Mouse (Mus musculus) small intestine, adult 2 months (tissue): Measurements from ENCODE around the gene Lig1.

Source experiments
- CTCF ChIP-seq: fragments of 200-500 bp; IDR thresholded peaks from 2 replicates; pipeline ENCODE4 v1.5.1; 2012; ENCODE audit warnings: low read depth, mild to moderate bottlenecking, control low read depth, inconsistent platforms, low read length, moderate library complexity, mixed read lengths; ENCODE audit not compliant: insufficient replicate concordance, insufficient read length; ENCODE audit errors: extremely low read depth
- POLR2A ChIP-seq: fragments of 200-500 bp; IDR thresholded peaks from 2 replicates; pipeline ENCODE4 v1.6.1; 2012; ENCODE audit warnings: low read depth, mild to moderate bottlenecking, control low read depth, inconsistent platforms, low read length, moderate library complexity

DNA sequence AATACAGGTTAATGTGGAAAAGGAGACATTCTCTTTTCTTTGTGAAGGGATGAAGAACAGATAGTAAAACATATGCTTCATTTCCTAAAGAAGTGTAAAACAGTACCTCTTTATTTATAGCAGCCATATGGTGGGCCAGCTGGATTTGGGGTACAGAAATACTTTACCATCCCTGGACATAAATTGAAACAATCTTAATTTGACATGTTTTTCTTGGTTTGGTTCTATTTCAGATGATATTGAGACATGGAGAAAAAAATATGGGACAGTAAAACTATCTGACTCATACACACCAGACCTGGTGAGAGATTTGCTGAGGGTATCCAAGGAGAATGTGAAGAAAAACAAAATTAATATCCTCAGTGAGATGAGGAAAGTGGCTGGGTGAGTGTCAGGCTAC is 78.9 kb downstream of the Lig1 start:
- TF ChIP-seq CTCF: no peak
- TF ChIP-seq POLR2A: no peak
